Mouse (Mus musculus): ENCODE measurements around the gene Stap2.

- no peak for TF ChIP-seq POLR2A (IDR thresholded peaks at IDR 0.05; ENCODE audit: borderline replicate concordance, extremely low read depth, low read depth, low read length)
- no peak for TF ChIP-seq CTCF (IDR thresholded peaks at IDR 0.05; ENCODE audit: insufficient read depth, low read length)
Measured at GRCm38 (mm10) chr17:56040857-56041163, 35.4 kb upstream of the Stap2 start.

Measured in lung, adult 2 months (tissue).